Mouse (Mus musculus): ENCODE results near the gene Trpv6.

The Trpv6 gene

DNA sequence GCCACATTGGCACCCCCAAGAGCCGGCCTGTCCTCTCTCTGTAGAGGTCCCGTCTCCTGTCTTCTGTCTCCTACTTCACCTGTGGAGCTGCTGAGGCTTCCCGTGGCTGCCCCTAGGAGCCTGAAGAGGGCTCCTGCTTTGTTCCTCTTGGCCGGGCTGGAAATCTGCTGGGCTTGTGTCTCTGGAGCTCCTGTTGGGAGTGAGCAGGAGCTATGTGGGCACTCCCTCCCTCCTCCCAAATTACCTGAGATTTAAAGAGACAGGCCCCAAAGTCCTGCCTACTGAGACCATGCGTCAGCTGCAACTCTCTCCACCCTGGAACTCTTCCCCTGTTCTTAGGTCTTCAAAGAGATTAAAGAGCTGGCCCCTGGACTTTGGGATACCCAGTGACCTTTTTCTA lies at the start of gene Trpv6:
Gene Trpv6, minus strand, starts transcription at position 228 of the 400 bp plus-strand sequence.
- no peak for DNase-seq (ENCODE audit: low read depth, low spot score)

- no peak for DNase-seq (ENCODE audit: low read depth, low spot score)
These were observed 49.4 kb upstream of the Trpv6 start for GRCm38 (mm10) chr6:41685596-41685995.

DNA sequence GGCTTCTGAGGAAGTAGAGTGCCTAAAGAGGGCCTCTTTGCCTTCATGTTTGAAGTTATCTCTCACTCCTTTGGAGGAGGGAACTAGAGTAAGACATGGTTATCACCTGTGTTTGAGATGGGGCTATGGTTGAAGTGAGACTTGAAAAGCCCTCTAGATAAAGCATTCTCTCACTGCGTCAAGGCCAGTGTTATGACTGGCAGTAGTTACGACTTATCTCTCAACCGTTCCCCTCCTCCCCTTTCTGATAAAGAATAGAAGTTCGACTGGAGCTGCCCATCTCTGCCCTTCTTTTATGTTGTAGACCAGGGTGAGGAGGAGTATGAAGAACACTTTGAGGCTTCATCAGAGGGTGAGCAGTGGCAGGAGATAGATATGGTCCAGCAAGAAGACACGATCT lies 48.7 kb upstream of the Trpv6 start:
- no peak for DNase-seq (ENCODE audit: low read depth, low spot score)

GRCm38 (mm10) chr6:41684131-41684530 lies 47.9 kb upstream of the Trpv6 start, which contains the start of gene Llcfc1:
Gene Llcfc1 (plus strand): TSS chr6:41684431.
- DNase-seq (ENCODE audit: low read depth, low spot score): no peak

GRCm38 (mm10) chr6:41681656-41682055 lies 45.5 kb upstream of the Trpv6 start:
- DNase-seq (ENCODE audit: low read depth, low spot score): no peak

DNA sequence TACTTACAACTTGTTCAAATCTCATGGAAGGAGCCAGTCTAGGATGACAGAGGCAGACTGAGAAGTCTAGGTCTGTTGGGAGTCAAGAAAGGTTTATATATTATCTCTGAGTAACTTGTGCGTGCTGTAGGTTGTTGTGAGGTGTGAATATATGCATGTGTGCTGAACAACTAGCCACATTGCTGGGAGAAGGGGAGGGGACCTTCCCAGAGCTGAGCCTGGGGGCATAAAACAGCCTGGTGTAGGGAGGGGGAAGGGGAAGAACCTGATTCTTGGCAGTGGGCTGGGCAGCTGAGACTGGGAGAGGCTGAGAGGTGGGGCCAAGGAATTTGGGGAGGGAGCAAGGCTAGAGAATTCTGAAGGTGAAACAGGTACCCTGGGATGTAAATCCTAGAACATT lies 44.5 kb upstream of the Trpv6 start, which contains the start of gene Trpv5:
Gene Trpv5, minus strand, starts transcription at position 101 of the 400 bp plus-strand sequence.
- DNase-seq (ENCODE audit: low read depth, low spot score): no peak

DNA sequence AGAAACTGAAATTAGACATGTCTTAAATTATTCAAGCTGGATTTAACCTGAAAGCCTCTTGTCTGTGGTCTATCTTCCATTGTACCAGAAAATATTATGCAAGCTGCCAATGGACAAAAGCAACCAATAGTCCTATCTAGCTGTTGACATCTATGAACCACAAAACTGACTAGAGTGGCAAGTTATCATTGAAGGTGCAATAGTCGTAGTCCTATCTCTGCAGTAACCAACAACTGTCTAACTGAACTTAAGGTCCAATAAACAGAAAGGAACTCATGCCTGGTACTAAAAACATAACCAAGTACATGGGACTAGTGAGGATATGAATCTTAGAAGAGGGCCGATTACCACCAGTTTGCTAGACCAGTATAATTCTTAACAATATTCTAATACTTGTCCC lies 40.3 kb upstream of the Trpv6 start:
- no peak for DNase-seq (ENCODE audit: low read depth, low spot score)

DNA sequence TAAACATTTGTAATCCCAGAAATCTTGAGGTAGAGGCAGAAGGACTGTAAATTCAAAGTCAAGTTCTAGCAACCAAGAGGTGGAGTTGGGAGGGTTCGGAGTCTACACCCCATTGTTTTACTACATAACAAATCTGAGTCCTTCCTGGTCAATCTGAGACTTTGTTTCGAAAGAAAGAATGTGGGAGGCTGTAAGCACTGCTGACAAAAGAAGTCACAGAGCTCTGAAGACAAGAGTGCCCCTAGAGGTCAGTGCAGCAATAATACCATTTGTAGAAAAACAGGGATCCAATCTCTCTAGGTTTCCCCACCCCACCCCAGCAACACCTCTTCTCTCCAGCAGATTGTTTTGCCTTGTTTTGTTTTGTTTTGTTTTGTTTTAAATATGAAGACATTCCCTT lies 26.1 kb upstream of the Trpv6 start:
- no peak for DNase-seq (ENCODE audit: low read depth, low spot score)

- no peak for DNase-seq (ENCODE audit: low read depth, low spot score)
These were observed 22.3 kb upstream of the Trpv6 start for GRCm38 (mm10) chr6:41658487-41658886.

DNA sequence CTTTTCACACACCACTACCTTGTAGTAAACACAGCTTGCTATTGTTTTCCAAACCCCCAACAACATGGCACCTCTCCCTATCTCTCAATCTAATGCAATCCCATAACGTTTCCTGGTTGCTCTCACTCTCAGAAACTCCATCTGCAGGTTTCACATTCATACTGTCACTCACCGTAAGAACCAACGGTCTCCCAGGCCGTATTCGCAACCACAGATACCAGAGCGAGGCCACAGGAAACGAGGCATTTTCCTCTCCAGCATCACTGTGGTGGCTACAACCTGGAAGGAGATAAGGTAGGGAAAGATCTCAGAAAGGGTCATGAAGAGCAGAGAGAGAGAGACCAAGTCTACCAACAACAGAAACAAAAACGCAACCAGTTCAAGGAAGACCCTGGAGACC lies 18.4 kb upstream of the Trpv6 start:
- DNase-seq (ENCODE audit: low read depth, low spot score): no peak

- no peak for DNase-seq (ENCODE audit: low read depth, low spot score)
These were observed 17.0 kb upstream of the Trpv6 start for GRCm38 (mm10) chr6:41653173-41653572.

DNA sequence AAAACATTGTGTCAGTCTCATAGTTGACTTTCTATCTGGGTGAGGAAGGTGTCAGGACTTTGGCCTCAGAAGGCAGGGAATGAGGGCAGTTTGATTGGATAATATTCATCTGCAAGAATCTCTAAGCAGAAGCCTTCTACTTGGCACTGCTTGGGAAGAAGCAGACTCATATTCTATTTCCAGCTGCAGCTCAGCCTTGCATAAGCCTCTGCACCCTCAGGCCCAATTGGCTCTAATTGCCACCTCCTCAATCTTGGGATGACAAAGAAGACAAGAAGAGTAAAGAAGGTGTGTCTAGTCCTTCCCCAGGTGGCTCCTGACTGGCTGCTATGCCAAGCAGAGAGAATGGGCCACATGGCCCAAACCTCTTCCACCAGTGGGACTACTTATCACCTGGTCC lies 10.5 kb upstream of the Trpv6 start:
- DNase-seq (ENCODE audit: low read depth, low spot score): no peak

DNA sequence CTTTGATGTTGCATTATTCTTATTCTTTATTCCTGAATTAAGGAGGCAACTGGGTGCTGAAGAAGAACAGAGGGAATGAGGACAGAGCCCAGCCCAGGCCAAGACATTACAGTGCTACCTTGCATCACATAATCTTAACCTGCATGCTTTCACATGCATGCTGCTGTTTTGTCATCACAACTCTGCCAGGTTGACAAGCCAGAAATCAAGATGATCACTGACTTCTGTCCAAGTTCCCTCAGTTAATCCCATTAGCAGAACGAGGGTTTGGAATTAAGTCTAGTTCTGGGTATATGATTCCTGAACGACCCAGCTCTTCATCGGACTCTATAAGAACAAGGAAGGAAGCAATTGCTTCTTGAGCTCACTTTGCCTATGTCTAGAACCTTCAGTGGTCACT lies 10.0 kb upstream of the Trpv6 start:
- no peak for DNase-seq (ENCODE audit: low read depth, low spot score)

DNA sequence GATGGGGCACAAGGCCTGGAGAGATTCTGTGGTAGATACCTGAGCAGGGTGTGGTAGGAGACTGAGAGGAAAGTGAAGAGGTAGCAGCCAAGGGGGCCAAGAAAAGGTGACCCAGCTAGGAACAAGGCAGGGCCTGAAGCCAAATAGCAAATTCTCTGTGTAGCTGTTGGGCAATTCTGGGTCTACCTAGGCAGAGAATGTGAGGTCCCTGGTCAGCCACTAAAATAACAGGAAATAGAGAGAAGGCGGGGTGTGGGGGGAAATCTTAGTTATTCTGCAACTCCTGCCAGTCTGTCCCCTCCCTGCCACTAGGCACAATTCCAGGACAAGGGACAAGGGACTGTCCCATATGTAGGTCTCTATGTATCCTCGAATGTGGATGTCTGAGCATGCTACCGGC lies 7.0 kb upstream of the Trpv6 start:
- DNase-seq (ENCODE audit: low read depth, low spot score): no peak

DNA sequence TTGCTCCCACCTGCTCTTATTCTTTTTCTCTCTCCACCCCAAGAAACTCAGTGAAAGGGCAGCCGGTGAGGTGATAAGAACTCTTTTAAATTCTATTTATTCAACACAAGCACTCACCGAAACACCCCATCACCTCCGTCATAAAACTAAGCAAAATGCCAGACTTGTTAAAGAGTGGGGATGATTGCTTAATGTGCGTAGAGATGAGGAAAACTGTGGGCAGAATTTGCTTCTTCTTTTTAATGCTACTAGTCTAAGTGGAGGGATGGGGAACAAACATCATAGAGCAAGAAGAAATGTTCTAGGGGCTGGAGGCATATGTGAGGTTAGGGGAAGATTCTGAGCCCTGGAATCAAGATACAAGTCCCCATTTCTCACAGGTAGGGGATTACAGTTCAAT lies 6.6 kb upstream of the Trpv6 start:
- DNase-seq (ENCODE audit: low read depth, low spot score): no peak

GRCm38 (mm10) chr6:41641173-41641866 lies 5.1 kb upstream of the Trpv6 start:
- DNase-seq (ENCODE audit: low read depth, low spot score): no peak

GRCm38 (mm10) chr6:41640449-41640848 lies 4.2 kb upstream of the Trpv6 start:
- DNase-seq (ENCODE audit: low read depth, low spot score): no peak

DNA sequence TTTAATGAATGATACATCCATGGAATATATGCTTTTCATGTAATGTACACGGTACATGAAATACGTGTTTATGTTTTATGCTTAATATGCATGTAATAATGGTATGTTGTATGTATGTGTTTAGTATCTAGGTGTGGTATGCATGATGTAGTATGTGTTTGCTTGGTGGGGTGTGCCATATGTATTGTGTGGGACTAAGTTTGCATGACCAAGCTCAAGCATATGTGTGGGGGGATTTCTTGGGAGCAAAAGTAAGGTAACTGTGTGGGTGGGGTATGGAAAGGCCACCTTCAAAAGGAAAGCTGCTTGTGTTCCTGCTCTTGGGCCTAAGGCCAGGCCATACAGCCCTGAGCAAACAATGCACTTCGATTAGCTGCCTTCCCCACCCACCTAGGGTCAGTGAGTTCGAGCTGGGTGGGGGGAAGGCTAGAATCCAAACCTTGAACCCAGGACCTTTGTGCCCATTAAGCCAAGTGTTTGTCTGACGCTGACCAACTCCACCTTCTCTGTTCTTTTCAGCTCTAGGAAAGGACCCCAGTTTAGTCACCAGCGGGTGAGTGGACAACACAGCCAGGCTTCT lies 1.8 kb upstream of the Trpv6 start:
- no peak for DNase-seq (ENCODE audit: low read depth, low spot score)

GRCm38 (mm10) chr6:41637393-41637792 lies 1.2 kb upstream of the Trpv6 start:
- no peak for DNase-seq (ENCODE audit: low read depth, low spot score)

DNA sequence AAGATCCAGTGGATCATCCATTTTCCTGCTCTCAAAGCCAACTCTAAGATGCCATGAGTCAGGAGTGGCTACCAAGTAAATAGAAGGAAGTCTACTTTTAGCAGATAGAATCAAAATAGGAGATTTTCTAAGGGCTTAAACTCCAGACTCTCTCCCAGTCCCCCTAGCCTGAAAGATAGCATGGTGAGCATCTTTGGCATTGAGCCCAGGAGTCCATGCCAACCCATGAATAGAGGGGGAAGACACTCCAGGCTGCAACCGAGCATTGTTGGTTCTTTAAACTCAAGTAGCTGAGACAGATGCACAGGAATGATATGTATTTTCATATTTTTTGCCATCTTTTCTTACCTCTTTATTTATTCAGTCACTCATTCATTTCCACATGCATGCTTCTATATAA lies 994 bp downstream of the Trpv6 start:
- no peak for DNase-seq (ENCODE audit: low read depth, low spot score)

GRCm38 (mm10) chr6:41631549-41631948 lies 4.7 kb downstream of the Trpv6 start:
- DNase-seq (ENCODE audit: low read depth, low spot score): no peak

GRCm38 (mm10) chr6:41630791-41631190 lies 5.4 kb downstream of the Trpv6 start:
- no peak for DNase-seq (ENCODE audit: low read depth, low spot score)

- no peak for DNase-seq (ENCODE audit: low read depth, low spot score)
These were observed 8.0 kb downstream of the Trpv6 start for GRCm38 (mm10) chr6:41628180-41628579.

- no peak for DNase-seq (ENCODE audit: low read depth, low spot score)
These were observed 13.5 kb downstream of the Trpv6 start for GRCm38 (mm10) chr6:41622661-41623060.

All from skeletal muscle tissue, adult 2 months (tissue).